Mouse (Mus musculus) lung, embryonic 16.5 days (tissue): ENCODE measurements at regions not wholly inside any gene's neighbourhood (a gene's known extent, or its start where the extent isn't known, plus 50 kb on each side); places are given as distances from the start of the nearest gene placed in this dataset.

Source experiments
- ATAC-seq: fragments of 200-750 bp; cut with Nextera tagmentation; 2 replicates; pipeline ENCODE4 v1.8.0; 2017; ENCODE audit warnings: low read depth, mild to moderate bottlenecking, moderate library complexity
- H3K27ac ChIP-seq: fragments of 300-500 bp; sonication (generic); 2 replicates; pipeline ENCODE4 v1.5.1; 2014; ENCODE audit warnings: mild to moderate bottlenecking, control low read depth, low read length
- H3K27me3 ChIP-seq: fragments of 300-500 bp; sonication (generic); 2 replicates; pipeline ENCODE4 v1.6.1; 2014; ENCODE audit warnings: low read depth, low read length, mixed read lengths; ENCODE audit not compliant: control insufficient read depth, insufficient read depth
- H3K36me3 ChIP-seq: fragments of 300-500 bp; sonication (generic); 2 replicates; pipeline ENCODE4 v1.6.1; 2014; ENCODE audit warnings: low read length; ENCODE audit not compliant: control insufficient read depth, insufficient read depth
- H3K4me1 ChIP-seq: fragments of 300-500 bp; sonication (generic); replicated peaks from 2 replicates; pipeline ENCODE4 v1.6.1; 2014; ENCODE audit warnings: low read length, mixed read lengths; ENCODE audit not compliant: control insufficient read depth, insufficient read depth
- H3K4me2 ChIP-seq: fragments of 300-500 bp; sonication (generic); 2 replicates; pipeline ENCODE4 v1.6.1; 2014; ENCODE audit warnings: low read depth, low read length, control low read depth
- H3K4me3 ChIP-seq: fragments of 300-500 bp; sonication (generic); 2 replicates; pipeline ENCODE4 v1.5.1; 2014; ENCODE audit warnings: mild to moderate bottlenecking, low read length, control low read depth
- H3K9ac ChIP-seq: fragments of 300-500 bp; sonication (generic); 2 replicates; pipeline ENCODE4 v1.6.1; 2014; ENCODE audit warnings: low read length, control low read depth
- H3K9me3 ChIP-seq: fragments of 300-500 bp; sonication (generic); 2 replicates; pipeline ENCODE4 v1.6.1; 2016; ENCODE audit warnings: low read length; ENCODE audit not compliant: control insufficient read depth
- WGBS: fragments of 180-500 bp; shearing (Covaris S2); extraction: QIAGEN DNeasy Blood & Tissue Kit; methylation state at CpG from one replicate; pipeline ENCODE4 v1.1.7; 2014; 5-methylcytosine and 5-hydroxymethylcytosine counted together

DNA sequence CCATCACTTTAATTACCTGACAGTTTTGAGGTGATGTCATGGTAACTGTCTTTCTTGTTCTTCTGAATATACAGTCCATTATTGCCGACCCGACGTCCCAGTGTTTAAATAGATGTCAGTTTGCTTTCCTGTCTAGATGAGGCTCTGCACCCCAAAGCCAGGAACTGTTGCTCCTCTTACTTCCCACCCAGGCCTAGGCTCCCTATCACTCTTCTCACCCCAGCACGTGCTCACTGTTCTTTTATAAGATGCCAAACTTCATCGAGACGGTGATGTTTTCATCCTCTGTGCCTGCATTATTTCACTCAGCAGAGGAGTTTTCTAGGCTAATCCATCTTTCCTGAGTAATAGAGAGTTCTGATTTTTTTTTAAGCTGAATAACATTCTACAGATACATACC, 156.5 kb downstream of the Adra2a start:
- Histone ChIP-seq H3K4me3 (no peak overlapping the region), H3K36me3 (no peaks in the 10 kb centered on the region), H3K27me3 (no peaks in the 10 kb centered on the region), H3K4me1 (no peaks in the 10 kb centered on the region), H3K27ac (no peak overlapping the region), H3K9ac (no peak overlapping the region), H3K9me3 (no peaks in the 10 kb centered on the region), H3K4me2 (no peak overlapping the region)
- WGBS: 19% methylated on average over 6 of the region's 6 CpGs
- no peak for ATAC-seq

DNA sequence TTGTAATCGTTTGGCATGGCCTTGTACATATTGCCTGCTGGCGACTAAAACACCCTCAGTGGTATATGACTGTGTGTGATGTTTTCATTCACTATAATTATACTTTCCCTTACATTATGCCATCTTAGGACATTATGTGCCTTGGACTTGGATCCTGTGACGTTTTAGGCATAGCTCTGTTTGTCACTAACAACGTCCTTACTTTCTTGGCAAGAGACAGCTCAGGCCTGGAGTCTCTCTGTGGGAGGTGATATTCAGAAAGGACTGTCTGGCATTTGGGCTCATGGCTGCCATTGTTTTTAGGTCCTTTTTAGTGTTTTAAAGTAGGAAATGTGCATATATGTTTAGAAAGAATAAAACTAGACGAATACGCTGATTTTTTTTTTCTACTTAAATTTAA, 158.5 kb downstream of the Adra2a start:
- Histone ChIP-seq H3K4me1 (no peaks in the 10 kb centered on the region), H3K4me3 (no peak overlapping the region), H3K27ac (no peak overlapping the region), H3K4me2 (no peak overlapping the region), H3K9ac (no peak overlapping the region), H3K27me3 (no peaks in the 10 kb centered on the region), H3K9me3 (no peaks in the 10 kb centered on the region), H3K36me3 (no peaks in the 10 kb centered on the region)
- WGBS: 74% methylated on average over 6 of the region's 6 CpGs
- no peak for ATAC-seq

DNA sequence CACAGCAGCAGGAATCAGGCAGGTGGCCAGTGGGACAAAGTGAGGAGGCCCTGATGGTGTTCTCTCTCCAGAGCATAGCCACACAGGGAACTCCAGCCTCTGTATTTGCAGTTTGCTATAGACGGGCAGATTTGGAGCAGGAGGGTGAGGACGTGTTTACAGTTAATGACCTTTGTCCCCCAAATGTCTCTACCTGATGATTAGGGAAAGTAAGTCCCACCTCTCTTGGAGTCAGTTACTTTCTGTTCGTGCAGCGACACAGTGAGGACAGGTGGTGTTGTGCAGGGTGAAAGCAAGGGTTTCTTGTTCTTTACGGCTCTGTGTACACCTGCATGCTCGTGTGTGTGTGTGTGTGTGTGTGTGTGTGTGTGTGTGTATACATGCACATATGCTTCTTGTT, 162.9 kb downstream of the Adra2a start:
- Histone ChIP-seq H3K4me1 (no peaks in the 10 kb centered on the region), H3K27me3 (no peaks in the 10 kb centered on the region), H3K4me3 (no peak overlapping the region), H3K9me3 (no peaks in the 10 kb centered on the region), H3K9ac (no peak overlapping the region), H3K36me3 (no peaks in the 10 kb centered on the region), H3K4me2 (no peak overlapping the region), H3K27ac (no peak overlapping the region)
- ATAC-seq: no peak
- WGBS: 45% methylated on average over 6 of the region's 6 CpGs

DNA sequence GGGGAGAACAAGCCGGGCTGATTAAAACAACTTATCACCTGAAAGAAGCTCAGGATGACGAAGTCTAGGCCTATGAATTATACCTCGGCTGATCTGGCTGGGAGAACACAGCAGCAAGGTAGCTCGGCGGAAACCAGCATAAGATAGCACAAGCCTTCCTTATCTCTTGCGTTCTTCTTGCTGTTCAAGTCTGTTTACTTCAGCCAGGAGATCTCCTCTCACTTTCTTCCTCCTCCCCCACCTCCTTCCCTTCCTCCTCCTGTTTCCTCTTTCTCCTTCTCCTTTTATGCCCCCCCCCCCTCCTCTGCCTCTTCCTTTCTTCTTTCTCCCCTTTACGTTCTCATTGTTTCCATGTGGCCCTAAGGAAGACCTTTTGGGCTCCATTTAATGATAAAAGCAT, 168.2 kb downstream of the Adra2a start:
- no peak overlapping the region for H3K4me2 ChIP-seq
- no peak overlapping the region for H3K4me3 ChIP-seq
- no peaks in the 10 kb centered on the region for H3K27me3 ChIP-seq
- no peak overlapping the region for H3K9ac ChIP-seq
- ATAC-seq: no peak
- no peaks in the 10 kb centered on the region for H3K4me1 ChIP-seq
- no peaks in the 10 kb centered on the region for H3K9me3 ChIP-seq
- 34% methylated on average over 7 of the region's 7 CpGs for WGBS
- no peak overlapping the region for H3K27ac ChIP-seq
- H3K36me3 ChIP-seq: no peaks in the 10 kb centered on the region

DNA sequence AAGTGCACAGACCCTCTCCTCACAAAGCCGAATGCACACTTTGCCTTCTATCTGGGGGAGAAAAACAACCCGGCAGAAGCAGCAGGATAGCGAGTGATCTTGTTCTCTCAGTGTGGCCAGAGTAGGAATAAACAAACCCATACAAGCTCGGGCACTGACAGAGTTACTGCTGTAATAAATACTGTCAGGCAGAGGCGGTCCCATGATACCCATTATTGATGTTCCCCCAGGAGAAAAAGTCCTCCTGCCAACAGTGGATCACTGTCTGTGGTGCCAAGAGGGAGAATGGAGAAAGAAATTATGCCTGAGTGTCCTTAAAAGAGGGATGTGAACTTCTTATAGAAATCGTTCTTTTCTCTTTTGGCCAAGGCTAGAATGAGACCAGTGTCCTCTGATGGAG, 200.2 kb downstream of the Adra2a start:
- Histone ChIP-seq H3K4me3 (no peak overlapping the region), H3K4me2 (no peak overlapping the region), H3K36me3 (no peaks in the 10 kb centered on the region), H3K9me3 (no peaks in the 10 kb centered on the region), H3K4me1 (no peaks in the 10 kb centered on the region; the same call in 1 of the 2 replicates), H3K27ac (no peak overlapping the region), H3K9ac (no peak overlapping the region), H3K27me3 (no peaks in the 10 kb centered on the region)
- WGBS: 58% methylated on average over 6 of the region's 6 CpGs
- no peak for ATAC-seq

DNA sequence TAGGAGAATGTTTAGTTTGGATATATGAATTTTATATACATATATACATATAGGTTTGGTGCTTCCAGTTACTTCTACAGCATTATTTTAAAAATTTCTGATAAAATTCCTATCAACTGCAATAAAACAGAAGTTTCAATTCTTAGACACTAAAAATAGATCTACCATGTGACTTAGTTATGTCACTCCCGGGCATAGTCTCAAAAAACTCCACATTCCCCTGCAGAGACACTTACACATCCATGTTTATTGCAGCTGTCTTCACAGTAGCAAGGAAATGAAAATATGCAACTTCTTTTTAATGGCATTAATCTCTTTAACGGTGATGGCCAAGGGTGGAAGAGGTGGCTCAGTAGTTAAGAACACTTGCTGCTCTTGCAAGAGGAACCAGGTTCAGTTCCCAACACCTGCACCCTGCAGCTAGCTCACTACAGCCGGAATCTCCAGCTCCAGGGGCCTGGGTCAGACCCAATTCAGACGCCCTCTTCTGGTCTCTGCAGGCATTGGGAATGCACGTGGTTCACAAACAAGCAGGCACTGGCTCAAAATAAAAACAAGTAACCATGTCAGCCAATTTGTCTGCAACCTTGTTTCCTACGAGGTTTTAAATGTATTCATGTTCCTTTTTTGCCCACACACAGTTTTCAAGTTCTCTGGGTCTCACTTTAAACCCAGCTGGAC, 204.4 kb downstream of the Adra2a start:
- H3K4me3 ChIP-seq: no peak overlapping the region
- ATAC-seq: no peak
- H3K27ac ChIP-seq: no peak overlapping the region
- H3K27me3 ChIP-seq: no peaks in the 10 kb centered on the region
- 11% methylated on average over 6 of the region's 6 CpGs for WGBS
- no peak overlapping the region for H3K4me2 ChIP-seq
- H3K9me3 ChIP-seq: no peaks in the 10 kb centered on the region
- no peaks in the 10 kb centered on the region; the same call in 1 of the 2 replicates for H3K4me1 ChIP-seq
- no peak overlapping the region for H3K9ac ChIP-seq
- no peaks in the 10 kb centered on the region for H3K36me3 ChIP-seq

DNA sequence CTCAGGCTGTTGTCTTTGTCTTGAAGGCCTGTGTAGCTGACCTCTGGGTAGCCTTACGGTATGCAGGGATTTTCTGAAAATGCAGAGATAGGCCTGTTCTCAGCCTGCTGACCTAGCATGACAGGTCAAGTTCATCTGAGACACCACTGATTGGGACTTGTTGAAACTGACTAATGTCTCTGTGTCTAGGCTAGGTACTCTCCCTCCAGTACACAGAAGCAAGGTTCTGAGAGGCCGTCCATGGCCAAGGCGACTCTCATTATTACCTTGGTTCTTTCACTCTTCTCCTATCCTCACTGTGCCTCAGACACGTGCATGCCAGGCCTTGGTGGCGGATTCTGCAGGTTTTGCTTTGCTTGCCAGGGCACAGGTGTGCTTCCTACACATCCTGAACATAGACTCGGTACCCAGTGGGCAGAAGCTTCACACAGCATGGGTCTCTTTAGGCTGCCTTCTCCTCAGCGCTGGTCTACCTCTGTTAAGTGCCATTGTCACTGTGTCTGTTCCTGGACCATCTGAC, 208.3 kb downstream of the Adra2a start:
- no peaks in the 10 kb centered on the region for H3K36me3 ChIP-seq
- no peak overlapping the region for H3K9ac ChIP-seq
- 81% methylated on average over 7 of the region's 7 CpGs for WGBS
- no peak overlapping the region for H3K4me2 ChIP-seq
- no peaks in the 10 kb centered on the region for H3K27me3 ChIP-seq
- no peaks in the 10 kb centered on the region; the same call in 1 of the 2 replicates for H3K4me1 ChIP-seq
- no peak overlapping the region for H3K4me3 ChIP-seq
- H3K27ac ChIP-seq: no peak overlapping the region
- no peaks in the 10 kb centered on the region for H3K9me3 ChIP-seq
- no peak for ATAC-seq

DNA sequence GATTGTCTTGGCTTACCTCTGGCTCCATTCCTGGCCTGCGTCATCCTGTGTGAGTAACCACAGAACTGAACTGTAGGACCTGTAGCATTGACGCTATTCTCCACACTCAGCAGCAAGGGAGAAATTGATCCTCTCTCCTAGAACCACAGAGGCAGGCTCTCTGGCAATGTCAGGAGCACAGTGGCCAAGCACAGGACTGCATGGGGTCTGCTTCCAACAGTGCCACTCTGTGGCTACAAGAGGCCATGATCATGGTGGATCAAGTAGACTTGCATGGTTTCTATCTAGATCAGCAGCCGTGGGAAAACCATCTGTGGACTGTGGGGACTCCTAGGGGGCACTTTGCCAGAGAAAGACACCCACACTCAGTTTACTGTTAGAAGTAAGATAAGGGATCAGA, 213.9 kb downstream of the Adra2a start:
- Histone ChIP-seq H3K27me3 (no peaks in the 10 kb centered on the region), H3K4me3 (no peak overlapping the region), H3K9ac (no peak overlapping the region), H3K27ac (no peak overlapping the region), H3K9me3 (no peaks in the 10 kb centered on the region), H3K36me3 (no peaks in the 10 kb centered on the region), H3K4me1 (no peaks in the 10 kb centered on the region), H3K4me2 (no peak overlapping the region)
- 75% methylated on average over 3 of the region's 3 CpGs for WGBS
- no peak for ATAC-seq

DNA sequence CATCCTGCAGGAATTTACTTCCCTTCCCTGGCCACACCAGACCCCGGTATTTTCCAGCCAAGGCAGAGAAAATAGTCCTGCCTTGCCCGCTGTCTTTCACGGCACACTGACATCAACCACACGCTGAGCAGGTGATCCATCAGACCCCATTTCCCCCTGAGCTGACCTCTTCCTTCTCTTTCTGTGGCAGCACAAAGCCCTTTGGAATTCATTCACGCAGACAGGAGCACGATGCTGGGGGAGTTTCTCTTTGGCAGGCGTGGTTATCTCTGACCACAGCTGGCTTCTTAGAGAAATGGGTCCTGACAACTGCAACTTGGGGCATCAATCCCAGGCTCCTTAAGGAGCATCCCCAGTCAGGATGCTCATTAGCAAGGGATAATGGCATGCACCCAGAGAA, 215.2 kb downstream of the Adra2a start:
- H3K4me1 ChIP-seq: no peaks in the 10 kb centered on the region
- H3K9ac ChIP-seq: no peak overlapping the region
- H3K9me3 ChIP-seq: no peaks in the 10 kb centered on the region
- 7% methylated on average over 7 of the region's 7 CpGs for WGBS
- no peaks in the 10 kb centered on the region for H3K36me3 ChIP-seq
- no peak overlapping the region for H3K4me2 ChIP-seq
- no peak for ATAC-seq
- H3K4me3 ChIP-seq: no peak overlapping the region
- H3K27me3 ChIP-seq: no peaks in the 10 kb centered on the region
- no peak overlapping the region for H3K27ac ChIP-seq

DNA sequence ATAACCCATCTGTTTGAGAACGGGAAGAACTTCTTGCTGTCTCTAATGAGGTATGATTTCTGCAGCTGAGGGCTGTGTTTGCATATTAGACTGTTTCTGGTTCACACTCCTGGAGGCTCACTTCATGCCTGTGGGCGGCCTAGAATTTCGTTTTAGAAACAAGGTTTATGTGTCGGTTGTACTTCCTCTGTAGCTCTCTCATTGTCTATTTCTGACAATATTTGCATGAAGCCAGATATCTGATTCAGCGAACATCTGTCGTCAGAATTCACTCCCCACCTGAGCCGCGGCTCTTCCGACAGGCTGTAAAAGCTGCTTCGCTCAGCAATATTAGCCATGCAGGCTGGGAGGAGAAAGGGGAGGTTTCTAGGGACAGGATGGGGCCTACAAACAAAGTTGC, 233.4 kb downstream of the Adra2a start:
- no peak overlapping the region for H3K9ac ChIP-seq
- H3K27me3 ChIP-seq: no peaks in the 10 kb centered on the region
- H3K27ac ChIP-seq: no peak overlapping the region
- H3K9me3 ChIP-seq: no peaks in the 10 kb centered on the region
- no peaks in the 10 kb centered on the region for H3K36me3 ChIP-seq
- H3K4me2 ChIP-seq: no peak overlapping the region
- no peak overlapping the region for H3K4me3 ChIP-seq
- no peaks in the 10 kb centered on the region for H3K4me1 ChIP-seq
- ATAC-seq: no peak
- WGBS: 74% methylated on average over 10 of the region's 10 CpGs
